Mouse (Mus musculus) forebrain, embryonic 14.5 days (tissue): ENCODE measurements around the gene Gm8369. TPM values are rescaled to one million over a fixed set of nuclear protein-coding genes. Genes with fewer than 3 reads are reported as not detected.
"Not testable (repeated sequence)": the region's sequence is repeated elsewhere in the genome, so short reads cannot be mapped to it uniquely, and the experiment has no call there.

Experiments used
- ATAC-seq: fragments of 200-750 bp; cut with Nextera tagmentation; 2 replicates; pipeline ENCODE4 v1.8.0; 2017; ENCODE audit warnings: mild to moderate bottlenecking, moderate library complexity
- DNase-seq: peaks from one replicate; pipeline ENCODE4 v3.0.0-alpha.2; 2015; ENCODE audit warnings: low spot score
- H3K27ac ChIP-seq: fragments of 300-500 bp; sonication (generic); 2 replicates; pipeline ENCODE4 v1.5.1; 2014; ENCODE audit warnings: low read depth, mild to moderate bottlenecking, control low read depth, low read length, moderate library complexity
- H3K27me3 ChIP-seq: fragments of 300-500 bp; sonication (generic); replicated peaks from 2 replicates; pipeline ENCODE4 v1.6.1; 2014; ENCODE audit warnings: low read length, control low read depth, mixed read lengths; ENCODE audit not compliant: control insufficient read depth, insufficient read depth
- H3K36me3 ChIP-seq: fragments of 300-500 bp; sonication (generic); 2 replicates; pipeline ENCODE4 v1.6.1; 2014; ENCODE audit warnings: low read length, control low read depth; ENCODE audit not compliant: control insufficient read depth, insufficient read depth
- H3K4me1 ChIP-seq: fragments of 300-500 bp; sonication (generic); 2 replicates; pipeline ENCODE4 v1.6.1; 2014; ENCODE audit warnings: antibody characterized with exemption, low read length, control low read depth; ENCODE audit not compliant: control insufficient read depth, insufficient read depth
- H3K4me2 ChIP-seq: fragments of 300-500 bp; sonication (generic); 2 replicates; pipeline ENCODE4 v1.6.1; 2014; ENCODE audit warnings: mild to moderate bottlenecking, control low read depth, low read length
- H3K4me3 ChIP-seq: fragments of 300-500 bp; sonication (generic); 2 replicates; pipeline ENCODE4 v1.5.1; 2014; ENCODE audit warnings: low read depth, low read length, control low read depth
- H3K9ac ChIP-seq: fragments of 300-500 bp; sonication (generic); 2 replicates; pipeline ENCODE4 v1.6.1; 2014; ENCODE audit warnings: mild to moderate bottlenecking, low read length, control low read depth, moderate library complexity
- H3K9me3 ChIP-seq: fragments of 300-500 bp; sonication (generic); replicated peaks from 2 replicates; pipeline ENCODE4 v1.6.1; 2016; ENCODE audit warnings: low read length, control low read depth, mixed read lengths; ENCODE audit not compliant: control insufficient read depth
- WGBS: fragments of 180-500 bp; shearing (Covaris S2); extraction: QIAGEN DNeasy Blood & Tissue Kit; methylation state at CpG from one replicate; pipeline ENCODE4 v1.1.7; 2014; 5-methylcytosine and 5-hydroxymethylcytosine counted together
- polyA plus RNA-seq: library from polyadenylated mRNA; unstranded; fragments of >200 nt; fragmentation: Nextera tagmentation; extraction: Ambion mirVana; gene quantifications from 2 replicates; pipeline ENCODE4 v1.2.1, GENCODE M21; 2014

Gm8369 gene
- polyA plus RNA-seq, 1 experiment from 2014 or later = not detected

GRCm38 (mm10) chr19:11496361-11496760 is 10.6 kb downstream of the Gm8369 start:
- Histone ChIP-seq H3K27me3 (no peaks in the 10 kb centered on the region), H3K36me3 (no peaks in the 10 kb centered on the region), H3K4me3 (no peak overlapping the region), H3K4me1 (no peaks in the 10 kb centered on the region), H3K27ac (no peak overlapping the region), H3K9me3 (no peaks in the 10 kb centered on the region), H3K9ac (no peak overlapping the region), H3K4me2 (no peak overlapping the region)
- DNase-seq = no peak
- no peak for ATAC-seq
- 85% methylated on average over 6 of the region's 6 CpGs for WGBS

- not testable (repeated sequence) for ATAC-seq, H3K9ac ChIP-seq, H3K27me3 ChIP-seq, H3K4me3 ChIP-seq, H3K4me1 ChIP-seq, DNase-seq, H3K9me3 ChIP-seq, H3K27ac ChIP-seq, H3K4me2 ChIP-seq, H3K36me3 ChIP-seq
- 80% methylated on average over 1 of the region's 1 CpGs for WGBS
Observed at GRCm38 (mm10) chr19:11497300-11497699, 11.6 kb downstream of the Gm8369 start.

- ATAC-seq (no peak), DNase-seq (no peak)
- no peaks in the 10 kb centered on the region for H3K4me1 ChIP-seq
- no peaks in the 10 kb centered on the region for H3K9me3 ChIP-seq
- H3K4me3 ChIP-seq = no peak overlapping the region
- H3K27me3 ChIP-seq = no peaks in the 10 kb centered on the region
- H3K9ac ChIP-seq = no peak overlapping the region
- WGBS = 95% methylated on average over 1 of the region's 1 CpGs
- no peaks in the 10 kb centered on the region for H3K36me3 ChIP-seq
- H3K4me2 ChIP-seq = no peak overlapping the region
- H3K27ac ChIP-seq = no peak overlapping the region
Observed at GRCm38 (mm10) chr19:11500796-11501195, 15.1 kb downstream of the Gm8369 start.

GRCm38 (mm10) chr19:11501326-11501725 is 15.6 kb downstream of the Gm8369 start:
- WGBS = 92% methylated on average over 4 of the region's 4 CpGs
- Histone ChIP-seq H3K9me3 (no peaks in the 10 kb centered on the region), H3K4me2 (no peak overlapping the region), H3K4me3 (no peak overlapping the region), H3K9ac (no peak overlapping the region), H3K27ac (no peak overlapping the region), H3K4me1 (no peaks in the 10 kb centered on the region), H3K36me3 (no peaks in the 10 kb centered on the region), H3K27me3 (no peaks in the 10 kb centered on the region)
- ATAC-seq (no peak), DNase-seq (no peak)

- WGBS = 90% methylated on average over 1 of the region's 1 CpGs
- H3K4me3 ChIP-seq = no peak overlapping the region
- no peaks in the 10 kb centered on the region for H3K9me3 ChIP-seq
- no peak overlapping the region for H3K27ac ChIP-seq
- DNase-seq (no peak), ATAC-seq (no peak)
- H3K27me3 ChIP-seq = no peaks in the 10 kb centered on the region
- no peak overlapping the region for H3K4me2 ChIP-seq
- no peak overlapping the region for H3K9ac ChIP-seq
- H3K4me1 ChIP-seq = no peaks in the 10 kb centered on the region
- no peaks in the 10 kb centered on the region for H3K36me3 ChIP-seq
Observed at GRCm38 (mm10) chr19:11504857-11505256, 19.1 kb downstream of the Gm8369 start.

- WGBS = 81% methylated on average over 1 of the region's 1 CpGs
- H3K4me3 ChIP-seq = no peak overlapping the region
Observed at GRCm38 (mm10) chr19:11513458-11513857, 27.7 kb downstream of the Gm8369 start.

GRCm38 (mm10) chr19:11516246-11516645 is 30.5 kb downstream of the Gm8369 start, which contains the start of gene Ms4a6b:
Gene Ms4a6b, plus strand, starts transcription at chr19:11516512.
- Histone ChIP-seq H3K4me3 (no peak within 1 kb of the TSS), H3K4me2 (no peak within 1 kb of the TSS), H3K36me3 (no peaks in the 10 kb centered on the region), H3K27ac (no peak within 1 kb of the TSS), H3K4me1 (no peaks in the 10 kb centered on the region), H3K27me3 (no peaks in the 10 kb centered on the region), H3K9ac (no peak within 1 kb of the TSS), H3K9me3 (no peaks in the 10 kb centered on the region)
- DNase-seq = no peak
- ATAC-seq = no peak

More at GRCm38 (mm10) chr19:11513458-11513857, 27.7 kb downstream of the Gm8369 start:
- no peak overlapping the region for H3K9ac ChIP-seq
- H3K4me1 ChIP-seq = no peaks in the 10 kb centered on the region
- ATAC-seq = no peak
- no peak overlapping the region for H3K4me2 ChIP-seq
- no peak for DNase-seq
- H3K27me3 ChIP-seq = no peaks in the 10 kb centered on the region
- no peak overlapping the region for H3K27ac ChIP-seq
- no peaks in the 10 kb centered on the region for H3K36me3 ChIP-seq
- no peaks in the 10 kb centered on the region for H3K9me3 ChIP-seq

GRCm38 (mm10) chr19:11516845-11517244 is 31.1 kb downstream of the Gm8369 start:
- no peak overlapping the region for H3K4me2 ChIP-seq
- 76% methylated on average over 4 of the region's 4 CpGs for WGBS
- no peak overlapping the region for H3K4me3 ChIP-seq
- DNase-seq (no peak), ATAC-seq (no peak)
- H3K27me3 ChIP-seq = no peaks in the 10 kb centered on the region
- no peaks in the 10 kb centered on the region for H3K36me3 ChIP-seq
- H3K4me1 ChIP-seq = no peaks in the 10 kb centered on the region
- H3K9me3 ChIP-seq = no peaks in the 10 kb centered on the region
- H3K27ac ChIP-seq = no peak overlapping the region
- H3K9ac ChIP-seq = no peak overlapping the region

GRCm38 (mm10) chr19:11517373-11517772 is 31.6 kb downstream of the Gm8369 start:
- H3K27ac ChIP-seq, H3K9me3 ChIP-seq, H3K4me3 ChIP-seq, DNase-seq, H3K36me3 ChIP-seq, H3K4me2 ChIP-seq, H3K27me3 ChIP-seq, ATAC-seq, H3K9ac ChIP-seq, H3K4me1 ChIP-seq: not testable (repeated sequence)
- 91% methylated on average over 1 of the region's 1 CpGs for WGBS
